Mouse (Mus musculus): ENCODE measurements around the gene Rilp. TPM values are rescaled to one million over a fixed set of nuclear protein-coding genes. Genes with fewer than 3 reads are reported as not detected.

The Rilp gene
- polyA plus RNA-seq, 1 experiment = not detected

GRCm38 (mm10) chr11:75557142-75557541 lies 47.2 kb downstream of the Rilp start:
- Histone ChIP-seq H3K27ac (ENCODE audit: insufficient read depth, low read length) (peak overlapping the region; percentile 23; the same call in 1 of the 2 replicates), H3K36me3 (ENCODE audit: control insufficient read depth, insufficient read depth, low read length, poor library complexity, severe bottlenecking) (no peaks in the 10 kb centered on the region), H3K9ac (ENCODE audit: low read depth, poor library complexity, severe bottlenecking) (peak overlapping the region; percentile 14; the same call in 1 of the 2 replicates), H3K27me3 (ENCODE audit: control insufficient read depth, insufficient read depth, low read length, poor library complexity, severe bottlenecking) (no peaks in the 10 kb centered on the region), H3K4me3 (ENCODE audit: low read depth, low read length) (no peak overlapping the region), H3K9me3 (replicated peaks; ENCODE audit: control insufficient read depth, insufficient read depth, low read length, poor library complexity, severe bottlenecking) (no peaks in the 10 kb centered on the region), H3K4me1 (ENCODE audit: control insufficient read depth, insufficient read depth, low read length) (peaks cover 4% of the 10 kb centered on the region)
- TF ChIP-seq POLR2A (IDR thresholded peaks at IDR 0.05; ENCODE audit: insufficient read depth, low read length) (no peak), CTCF (IDR thresholded peaks at IDR 0.05; ENCODE audit: low read depth, low read length) (no peak), EP300 (IDR thresholded peaks at IDR 0.05; ENCODE audit: insufficient read depth, low read depth, low read length) (no peak)

DNA sequence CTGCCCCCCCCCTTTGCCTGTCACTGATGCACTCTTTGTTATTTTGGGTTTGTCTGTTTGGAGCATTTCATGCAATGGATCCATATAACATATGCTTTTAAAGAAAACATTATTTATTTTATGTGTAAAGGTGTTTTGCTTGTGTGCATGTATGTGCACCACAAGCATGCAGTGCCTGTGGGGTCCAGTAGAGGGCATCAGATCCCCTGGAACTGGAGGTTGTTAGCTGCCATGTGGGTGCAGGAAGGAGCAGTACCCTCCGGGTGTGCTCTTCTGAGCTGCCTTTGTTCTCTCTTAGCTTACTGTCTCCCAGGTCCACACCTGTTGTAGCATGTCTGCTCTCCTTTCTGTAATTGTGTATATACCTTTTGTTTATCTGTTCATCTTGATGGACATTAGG lies 48.2 kb downstream of the Rilp start:
- no peaks in the 10 kb centered on the region for H3K27me3 ChIP-seq (ENCODE audit: control insufficient read depth, insufficient read depth, low read length, poor library complexity, severe bottlenecking)
- H3K4me3 ChIP-seq (ENCODE audit: low read depth, low read length) = no peak overlapping the region
- no peaks in the 10 kb centered on the region for H3K9me3 ChIP-seq (replicated peaks; ENCODE audit: control insufficient read depth, insufficient read depth, low read length, poor library complexity, severe bottlenecking)
- no peak overlapping the region for H3K27ac ChIP-seq (ENCODE audit: insufficient read depth, low read length)
- H3K36me3 ChIP-seq (ENCODE audit: control insufficient read depth, insufficient read depth, low read length, poor library complexity, severe bottlenecking) = no peaks in the 10 kb centered on the region
- peaks cover 1% of the 10 kb centered on the region for H3K4me1 ChIP-seq (ENCODE audit: control insufficient read depth, insufficient read depth, low read length)
- no peak overlapping the region for H3K9ac ChIP-seq (ENCODE audit: low read depth, poor library complexity, severe bottlenecking)
- TF ChIP-seq POLR2A (IDR thresholded peaks at IDR 0.05; ENCODE audit: insufficient read depth, low read length) (no peak), EP300 (IDR thresholded peaks at IDR 0.05; ENCODE audit: insufficient read depth, low read depth, low read length) (no peak), CTCF (IDR thresholded peaks at IDR 0.05; ENCODE audit: low read depth, low read length) (peak; percentile 46)

- TF ChIP-seq CTCF (IDR thresholded peaks at IDR 0.05; ENCODE audit: low read depth, low read length) = no peak
- no peak for TF ChIP-seq EP300 (IDR thresholded peaks at IDR 0.05; ENCODE audit: insufficient read depth, low read depth, low read length)
- no peak for TF ChIP-seq POLR2A (IDR thresholded peaks at IDR 0.05; ENCODE audit: insufficient read depth, low read length)
- Histone ChIP-seq H3K9me3 (replicated peaks; ENCODE audit: control insufficient read depth, insufficient read depth, low read length, poor library complexity, severe bottlenecking) (no peaks in the 10 kb centered on the region), H3K4me1 (ENCODE audit: control insufficient read depth, insufficient read depth, low read length) (peaks cover 1% of the 10 kb centered on the region), H3K4me3 (ENCODE audit: low read depth, low read length) (no peak overlapping the region), H3K27me3 (ENCODE audit: control insufficient read depth, insufficient read depth, low read length, poor library complexity, severe bottlenecking) (no peaks in the 10 kb centered on the region), H3K36me3 (ENCODE audit: control insufficient read depth, insufficient read depth, low read length, poor library complexity, severe bottlenecking) (no peaks in the 10 kb centered on the region), H3K9ac (ENCODE audit: low read depth, poor library complexity, severe bottlenecking) (no peak overlapping the region), H3K27ac (ENCODE audit: insufficient read depth, low read length) (no peak overlapping the region)
Measured at GRCm38 (mm10) chr11:75559870-75560504, 50.1 kb downstream of the Rilp start.

DNA sequence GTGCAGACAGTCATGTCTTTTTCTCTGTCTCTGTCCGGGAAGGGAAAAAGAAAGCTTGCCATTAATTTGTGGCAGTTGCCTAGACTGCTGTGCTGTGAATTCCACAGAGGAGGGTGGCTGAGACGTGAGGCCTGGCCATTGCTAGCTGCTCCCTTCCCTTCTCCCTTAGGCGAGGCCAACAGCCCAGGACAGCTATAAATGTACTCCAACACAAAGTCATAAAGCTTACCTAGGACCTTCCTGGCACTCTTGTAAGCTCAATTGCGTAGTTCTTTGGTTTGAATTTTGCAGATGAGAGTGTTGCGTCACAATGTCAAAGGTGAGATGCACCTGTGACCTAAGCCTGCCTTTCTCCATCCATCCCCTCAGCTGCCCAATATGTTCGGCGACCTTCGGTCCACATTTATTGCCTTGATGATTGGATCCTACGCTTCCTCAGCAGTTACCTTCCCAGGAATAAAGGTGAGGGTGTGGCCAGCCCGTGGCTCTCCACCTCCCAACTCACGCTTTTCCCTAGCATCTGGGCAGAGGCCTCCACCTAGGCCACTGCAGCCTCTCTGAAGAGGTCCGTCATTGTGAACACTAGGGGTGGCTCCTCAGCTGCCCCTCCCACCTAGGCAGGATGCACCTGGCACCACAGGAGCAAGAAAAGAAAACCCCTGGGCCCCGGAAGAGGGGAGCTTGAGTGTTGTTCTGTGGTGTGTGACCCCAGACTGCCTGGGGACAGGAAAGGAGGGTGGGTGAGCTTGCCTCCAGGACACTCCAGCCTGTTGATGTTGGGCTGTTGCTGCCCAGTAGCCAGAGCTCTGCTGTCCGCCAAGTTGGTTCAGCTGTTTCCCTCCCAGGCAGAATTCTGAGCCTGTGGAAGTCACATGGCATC lies 50.9 kb downstream of the Rilp start:
- H3K36me3 ChIP-seq (ENCODE audit: control insufficient read depth, insufficient read depth, low read length, poor library complexity, severe bottlenecking) = no peaks in the 10 kb centered on the region
- H3K9ac ChIP-seq (ENCODE audit: low read depth, poor library complexity, severe bottlenecking) = no peak overlapping the region
- no peak overlapping the region for H3K27ac ChIP-seq (ENCODE audit: insufficient read depth, low read length)
- H3K4me3 ChIP-seq (ENCODE audit: low read depth, low read length) = no peak overlapping the region
- TF ChIP-seq EP300 (IDR thresholded peaks at IDR 0.05; ENCODE audit: insufficient read depth, low read depth, low read length) (no peak), POLR2A (IDR thresholded peaks at IDR 0.05; ENCODE audit: insufficient read depth, low read length) (no peak), CTCF (IDR thresholded peaks at IDR 0.05; ENCODE audit: low read depth, low read length) (no peak)
- no peaks in the 10 kb centered on the region for H3K27me3 ChIP-seq (ENCODE audit: control insufficient read depth, insufficient read depth, low read length, poor library complexity, severe bottlenecking)
- no peaks in the 10 kb centered on the region for H3K9me3 ChIP-seq (replicated peaks; ENCODE audit: control insufficient read depth, insufficient read depth, low read length, poor library complexity, severe bottlenecking)
- H3K4me1 ChIP-seq (ENCODE audit: control insufficient read depth, insufficient read depth, low read length) = peaks cover 1% of the 10 kb centered on the region

DNA sequence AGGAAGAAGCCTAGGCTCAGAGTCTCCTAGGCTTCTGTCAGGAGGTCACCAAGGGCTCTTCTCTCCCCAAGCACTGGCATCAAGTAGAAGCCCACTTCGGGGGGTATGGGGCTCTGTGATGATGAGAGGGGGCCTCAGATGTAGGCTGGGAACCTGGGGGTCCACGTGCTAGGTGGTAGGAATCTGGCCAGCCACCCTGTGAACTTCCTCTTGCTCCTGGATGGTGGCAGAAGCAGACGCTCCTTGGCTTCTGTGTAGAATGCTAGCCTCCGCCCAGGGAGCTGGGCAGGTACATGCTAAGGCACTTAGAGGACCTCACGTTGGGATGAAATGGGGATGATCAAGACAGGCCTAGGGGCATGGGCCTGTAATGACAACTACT lies 51.5 kb downstream of the Rilp start:
- Histone ChIP-seq H3K9me3 (replicated peaks; ENCODE audit: control insufficient read depth, insufficient read depth, low read length, poor library complexity, severe bottlenecking) (no peaks in the 10 kb centered on the region), H3K36me3 (ENCODE audit: control insufficient read depth, insufficient read depth, low read length, poor library complexity, severe bottlenecking) (no peaks in the 10 kb centered on the region), H3K4me3 (ENCODE audit: low read depth, low read length) (no peak overlapping the region), H3K4me1 (ENCODE audit: control insufficient read depth, insufficient read depth, low read length) (peaks cover 1% of the 10 kb centered on the region), H3K27me3 (ENCODE audit: control insufficient read depth, insufficient read depth, low read length, poor library complexity, severe bottlenecking) (no peaks in the 10 kb centered on the region), H3K9ac (ENCODE audit: low read depth, poor library complexity, severe bottlenecking) (no peak overlapping the region), H3K27ac (ENCODE audit: insufficient read depth, low read length) (no peak overlapping the region)
- TF ChIP-seq POLR2A (IDR thresholded peaks at IDR 0.05; ENCODE audit: insufficient read depth, low read length) (no peak), CTCF (IDR thresholded peaks at IDR 0.05; ENCODE audit: low read depth, low read length) (no peak), EP300 (IDR thresholded peaks at IDR 0.05; ENCODE audit: insufficient read depth, low read depth, low read length) (no peak)

Other genes starting within 250 kb of the Rilp start
- gene Rpa1, start 161.8 kb upstream of the Rilp start, polyA plus RNA-seq (2011; ENCODE audit: insufficient read depth, insufficient read length, low read depth, missing spikeins) = 127 and 155 TPM in 2 replicates
- 9.1 and 11.2 TPM in 2 replicates for gene Smyd4, start 161.7 kb upstream of the Rilp start, polyA plus RNA-seq (2011; ENCODE audit: insufficient read depth, insufficient read length, low read depth, missing spikeins)
- 4.9 and 6.0 TPM in 2 replicates for gene Serpinf1, start 87.4 kb upstream of the Rilp start, polyA plus RNA-seq (2011; ENCODE audit: insufficient read depth, insufficient read length, low read depth, missing spikeins)
- gene Serpinf2, start 70.5 kb upstream of the Rilp start, polyA plus RNA-seq (2011; ENCODE audit: insufficient read depth, insufficient read length, low read depth, missing spikeins) = not detected in 2 replicates
- 4.9 and 8.4 TPM in 2 replicates for gene Wdr81, start 55.4 kb upstream of the Rilp start, polyA plus RNA-seq (2011; ENCODE audit: insufficient read depth, insufficient read length, low read depth, missing spikeins)
- 3.6 and 6.8 TPM in 2 replicates for gene Tlcd2, start 48.4 kb upstream of the Rilp start, polyA plus RNA-seq (2011; ENCODE audit: insufficient read depth, insufficient read length, low read depth, missing spikeins)
- 210 and 212 TPM in 2 replicates for gene Prpf8, start 23.3 kb upstream of the Rilp start, polyA plus RNA-seq (2011; ENCODE audit: insufficient read depth, insufficient read length, low read depth, missing spikeins)
- 0.76 and 1.0 TPM in 2 replicates for gene Scarf1, start 3.4 kb downstream of the Rilp start, polyA plus RNA-seq (2011; ENCODE audit: insufficient read depth, insufficient read length, low read depth, missing spikeins)
- 11.3 and 17.5 TPM in 2 replicates for gene Slc43a2, start 21.6 kb downstream of the Rilp start, polyA plus RNA-seq (2011; ENCODE audit: insufficient read depth, insufficient read length, low read depth, missing spikeins)
- 70.5 and 71.4 TPM in 2 replicates for gene Pitpna, start 78.0 kb downstream of the Rilp start, polyA plus RNA-seq (2011; ENCODE audit: insufficient read depth, insufficient read length, low read depth, missing spikeins)
- gene Inpp5k, start 120.9 kb downstream of the Rilp start, polyA plus RNA-seq (2011; ENCODE audit: insufficient read depth, insufficient read length, low read depth, missing spikeins) = 20.5 and 22.6 TPM in 2 replicates
- gene Myo1c, start 140.4 kb downstream of the Rilp start, polyA plus RNA-seq (2011; ENCODE audit: insufficient read depth, insufficient read length, low read depth, missing spikeins) = 78.7 and 82.9 TPM in 2 replicates
- gene Crk, start 169.2 kb downstream of the Rilp start, polyA plus RNA-seq (2011; ENCODE audit: insufficient read depth, insufficient read length, low read depth, missing spikeins) = 86.0 and 91.5 TPM in 2 replicates
- gene Ywhae, start 222.8 kb downstream of the Rilp start, polyA plus RNA-seq (2011; ENCODE audit: insufficient read depth, insufficient read length, low read depth, missing spikeins) = 1,329 and 1,367 TPM in 2 replicates